Mouse (Mus musculus) lung, adult 2 months (tissue): ENCODE results near the gene Hist2h2be.

ENCODE experiments used
- CTCF ChIP-seq: fragments of 200-500 bp; IDR thresholded peaks from 2 replicates; pipeline ENCODE4 v1.5.1; 2011; ENCODE audit warnings: mild to moderate bottlenecking, low read length, control low read depth; ENCODE audit not compliant: insufficient read depth
- POLR2A ChIP-seq: fragments of 200-500 bp; IDR thresholded peaks from 2 replicates; pipeline ENCODE4 v1.6.1; 2011; ENCODE audit warnings: low read depth, mild to moderate bottlenecking, control low read depth, low read length, borderline replicate concordance; ENCODE audit errors: extremely low read depth

GRCm38 (mm10) chr3:96248141-96249033 is 27.5 kb downstream of the Hist2h2be start:
- no peak for TF ChIP-seq CTCF
- no peak for TF ChIP-seq POLR2A
